In genomic region chr17:34855825-34856224, GRCm38 (mm10) we compare ENCODE assay signal across 8 mouse cellular contexts. TPM values are rescaled to one million over a fixed set of nuclear protein-coding genes. Genes with fewer than 3 reads are reported as not detected.
DNase-seq lines count a peak whose midpoint lies in the region; ATAC-seq lines count a peak whose summit lies in the region.

No protein-coding gene starts in this region.

- H3K4me1 ChIP-seq in midbrain, embryonic 10.5 days, result peaks cover 14% of the 10 kb centered on the region
- H3K4me1 ChIP-seq in midbrain, embryonic 15.5 days, result peaks cover 15% of the 10 kb centered on the region
- peaks cover 8% of the 10 kb centered on the region for H3K4me1 ChIP-seq in hindbrain, embryonic 12.5 days
- H3K4me1 ChIP-seq in lung, embryonic 16.5 days (replicated peaks; ENCODE audit: control insufficient read depth, insufficient read depth, low read length), result peaks cover 8% of the 10 kb centered on the region

- no peaks in the 10 kb centered on the region for H3K9me3 ChIP-seq in midbrain, embryonic 10.5 days (replicated peaks)
- no peaks in the 10 kb centered on the region for H3K9me3 ChIP-seq in midbrain, embryonic 15.5 days
- no peaks in the 10 kb centered on the region for H3K9me3 ChIP-seq in hindbrain, embryonic 12.5 days (replicated peaks)
- no peaks in the 10 kb centered on the region for H3K9me3 ChIP-seq in lung, embryonic 16.5 days (ENCODE audit: control insufficient read depth, low read length)

- no peaks in the 10 kb centered on the region for H3K27me3 ChIP-seq in midbrain, embryonic 10.5 days (ENCODE audit: low read depth, poor library complexity, severe bottlenecking)
- H3K27me3 ChIP-seq in midbrain, embryonic 15.5 days (replicated peaks), result no peaks in the 10 kb centered on the region
- no peaks in the 10 kb centered on the region for H3K27me3 ChIP-seq in hindbrain, embryonic 12.5 days
- no peaks in the 10 kb centered on the region for H3K27me3 ChIP-seq in lung, embryonic 16.5 days (ENCODE audit: control insufficient read depth, insufficient read depth, low read depth, low read length)
- H3K27me3 ChIP-seq in splenic B cell, adult 2 months (ENCODE audit: control insufficient read depth, insufficient read depth, low read length, poor library complexity, severe bottlenecking), result no peaks in the 10 kb centered on the region

- peak; percentile 61 to 63 for DNase-seq in adrenal gland, adult 18-20 months (ENCODE audit: low spot score in 2 of 2)
- no peak for DNase-seq in adrenal gland, adult 8-10 months
- peak; percentile 45 for DNase-seq in midbrain, embryonic 10.5 days (ENCODE audit: low spot score)
- peak; percentile 32 for DNase-seq in c-Kit-positive CD71-negative TER-119-negative erythroid progenitor cells, embryonic 14.5 days (ENCODE audit: low read depth)
- DNase-seq in splenic B cell, adult 2 months (ENCODE audit: low read depth, low spot score), result peak; percentile 76

- no peak overlapping the region for H3K27ac ChIP-seq in midbrain, embryonic 10.5 days (replicated peaks)
- no peak overlapping the region for H3K27ac ChIP-seq in midbrain, embryonic 15.5 days
- no peak overlapping the region for H3K27ac ChIP-seq in hindbrain, embryonic 12.5 days
- H3K27ac ChIP-seq in lung, embryonic 16.5 days (ENCODE audit: low read length), result no peak overlapping the region

- 40% methylated on average over 3 of the region's 3 CpGs for WGBS in midbrain, embryonic 10.5 days
- WGBS in midbrain, embryonic 15.5 days, result 47% methylated on average over 3 of the region's 3 CpGs
- WGBS in hindbrain, embryonic 12.5 days, result 50% methylated on average over 3 of the region's 3 CpGs
- WGBS in lung, embryonic 16.5 days, result 36% methylated on average over 3 of the region's 3 CpGs

- H3K9ac ChIP-seq in midbrain, embryonic 15.5 days, result no peak overlapping the region
- H3K9ac ChIP-seq in hindbrain, embryonic 12.5 days, result no peak overlapping the region
- H3K9ac ChIP-seq in lung, embryonic 16.5 days (ENCODE audit: low read length), result no peak overlapping the region

- ATAC-seq in midbrain, embryonic 15.5 days (replicated peaks), result no peak
- 0 out of 2 replicates have a peak, but pooled peaks have one; percentile 50 for ATAC-seq in hindbrain, embryonic 12.5 days (ENCODE audit: low FRiP score)
- peak; percentile 46 for ATAC-seq in lung, embryonic 16.5 days (ENCODE audit: low read depth)

- H3K4me3 ChIP-seq in midbrain, embryonic 10.5 days, result no peak overlapping the region
- H3K4me3 ChIP-seq in midbrain, embryonic 15.5 days, result no peak overlapping the region
- no peak overlapping the region for H3K4me3 ChIP-seq in hindbrain, embryonic 12.5 days
- H3K4me3 ChIP-seq in lung, embryonic 16.5 days (ENCODE audit: low read length), result no peak overlapping the region

- no peak overlapping the region for H3K4me2 ChIP-seq in midbrain, embryonic 15.5 days
- no peak overlapping the region for H3K4me2 ChIP-seq in hindbrain, embryonic 12.5 days (replicated peaks)
- H3K4me2 ChIP-seq in lung, embryonic 16.5 days (ENCODE audit: low read depth, low read length), result no peak overlapping the region

- H3K36me3 ChIP-seq in midbrain, embryonic 10.5 days, result peaks cover 63% of the 10 kb centered on the region
- peaks cover 38% of the 10 kb centered on the region for H3K36me3 ChIP-seq in midbrain, embryonic 15.5 days (replicated peaks)
- H3K36me3 ChIP-seq in hindbrain, embryonic 12.5 days, result peaks cover 49% of the 10 kb centered on the region
- H3K36me3 ChIP-seq in lung, embryonic 16.5 days (ENCODE audit: control insufficient read depth, insufficient read depth, low read length), result peaks cover 24% of the 10 kb centered on the region
- H3K36me3 ChIP-seq in splenic B cell, adult 2 months (ENCODE audit: control insufficient read depth, insufficient read depth, low read length, poor library complexity, severe bottlenecking), result no peaks in the 10 kb centered on the region; the same call in 1 of the 2 replicates

RNA-seq across cellular contexts. Expression of gene Nelfe, which starts 5.6 kb away (rescaled TPM):
- total RNA-seq in adrenal gland, adult 18-20 months (2021), result 10 to 100 TPM; 46.1 to 54.5 TPM
- total RNA-seq in adrenal gland, adult 8-10 months (2022), result 10 to 100 TPM; 41.7 to 59.8 (median 53.8) TPM
- polyA plus RNA-seq in midbrain, embryonic 10.5 days (2016; fragmentation: Nextera tagmentation; extraction: Ambion mirVana), result 137 and 139 TPM in 2 replicates
- 76.3 and 82.3 TPM in 2 replicates for polyA plus RNA-seq in midbrain, embryonic 15.5 days (2015; fragmentation: Nextera tagmentation; extraction: Ambion mirVana)
- polyA plus RNA-seq in hindbrain, embryonic 12.5 days (2016; fragmentation: Nextera tagmentation; extraction: Ambion mirVana), result 95.2 and 111 TPM in 2 replicates
- 94.4 and 96.0 TPM in 2 replicates for polyA plus RNA-seq in lung, embryonic 16.5 days (2015; fragmentation: Nextera tagmentation; extraction: Ambion mirVana)

RNA-seq across cellular contexts. Expression of gene Skiv2l, which starts 5.8 kb away (rescaled TPM):
- total RNA-seq in adrenal gland, adult 18-20 months (2021), result 10 to 100 TPM; 60.8 to 65.9 TPM
- 10 to 100 TPM; 67.2 to 85.0 (median 83.5) TPM for total RNA-seq in adrenal gland, adult 8-10 months (2022)
- polyA plus RNA-seq in midbrain, embryonic 10.5 days (2016; fragmentation: Nextera tagmentation; extraction: Ambion mirVana), result 57.8 and 62.4 TPM in 2 replicates
- 67.4 and 73.8 TPM in 2 replicates for polyA plus RNA-seq in midbrain, embryonic 15.5 days (2015; fragmentation: Nextera tagmentation; extraction: Ambion mirVana)
- polyA plus RNA-seq in hindbrain, embryonic 12.5 days (2016; fragmentation: Nextera tagmentation; extraction: Ambion mirVana), result 64.9 and 65.8 TPM in 2 replicates
- 47.8 and 49.9 TPM in 2 replicates for polyA plus RNA-seq in lung, embryonic 16.5 days (2015; fragmentation: Nextera tagmentation; extraction: Ambion mirVana)

RNA-seq across cellular contexts. Expression of gene Cfb, which starts 6.5 kb away (rescaled TPM):
- 10 to 100 TPM; 14.6 to 38.9 TPM for total RNA-seq in adrenal gland, adult 18-20 months (2021)
- total RNA-seq in adrenal gland, adult 8-10 months (2022), result 10 to 100 TPM in 3 of 4 experiments, 1 to 10 TPM in 1; 9.5 to 29.5 (median 17.1) TPM
- 1.8 and 2.8 TPM in 2 replicates for polyA plus RNA-seq in midbrain, embryonic 10.5 days (2016; fragmentation: Nextera tagmentation; extraction: Ambion mirVana)
- polyA plus RNA-seq in midbrain, embryonic 15.5 days (2015; fragmentation: Nextera tagmentation; extraction: Ambion mirVana), result 2.6 and 3.3 TPM in 2 replicates
- polyA plus RNA-seq in hindbrain, embryonic 12.5 days (2016; fragmentation: Nextera tagmentation; extraction: Ambion mirVana), result 2.2 TPM in 2 replicates
- 1.8 and 7.3 TPM in 2 replicates for polyA plus RNA-seq in lung, embryonic 16.5 days (2015; fragmentation: Nextera tagmentation; extraction: Ambion mirVana)

RNA-seq across cellular contexts. Expression of gene Dxo, which starts 19.0 kb away (rescaled TPM):
- 10 to 100 TPM; 75.5 to 82.1 TPM for total RNA-seq in adrenal gland, adult 18-20 months (2021)
- 10 to 100 TPM; 48.2 to 76.5 (median 67.0) TPM for total RNA-seq in adrenal gland, adult 8-10 months (2022)
- polyA plus RNA-seq in midbrain, embryonic 10.5 days (2016; fragmentation: Nextera tagmentation; extraction: Ambion mirVana), result 81.2 and 88.1 TPM in 2 replicates
- 75.0 and 79.1 TPM in 2 replicates for polyA plus RNA-seq in midbrain, embryonic 15.5 days (2015; fragmentation: Nextera tagmentation; extraction: Ambion mirVana)
- polyA plus RNA-seq in hindbrain, embryonic 12.5 days (2016; fragmentation: Nextera tagmentation; extraction: Ambion mirVana), result 62.5 and 70.2 TPM in 2 replicates
- 61.4 and 65.0 TPM in 2 replicates for polyA plus RNA-seq in lung, embryonic 16.5 days (2015; fragmentation: Nextera tagmentation; extraction: Ambion mirVana)

RNA-seq across cellular contexts. Expression of gene Stk19, which starts 19.1 kb away (rescaled TPM):
- 10 to 100 TPM; 54.2 to 62.5 TPM for total RNA-seq in adrenal gland, adult 18-20 months (2021)
- 10 to 100 TPM; 43.2 to 75.9 (median 64.6) TPM for total RNA-seq in adrenal gland, adult 8-10 months (2022)
- polyA plus RNA-seq in midbrain, embryonic 10.5 days (2016; fragmentation: Nextera tagmentation; extraction: Ambion mirVana), result 30.2 and 30.6 TPM in 2 replicates
- polyA plus RNA-seq in midbrain, embryonic 15.5 days (2015; fragmentation: Nextera tagmentation; extraction: Ambion mirVana), result 41.2 and 50.4 TPM in 2 replicates
- 25.0 and 26.7 TPM in 2 replicates for polyA plus RNA-seq in hindbrain, embryonic 12.5 days (2016; fragmentation: Nextera tagmentation; extraction: Ambion mirVana)
- polyA plus RNA-seq in lung, embryonic 16.5 days (2015; fragmentation: Nextera tagmentation; extraction: Ambion mirVana), result 30.7 and 31.2 TPM in 2 replicates
